Mouse (Mus musculus) MEL-GATA-1-ER (cell line): Measurements from ENCODE around the gene Iqsec1.

Source experiments
- DNase-seq: peaks from one replicate; pipeline ENCODE4 v3.0.0-alpha.2; 2012; ENCODE audit warnings: low read depth; ENCODE audit errors: extremely low read depth

Gene Iqsec1

DNA sequence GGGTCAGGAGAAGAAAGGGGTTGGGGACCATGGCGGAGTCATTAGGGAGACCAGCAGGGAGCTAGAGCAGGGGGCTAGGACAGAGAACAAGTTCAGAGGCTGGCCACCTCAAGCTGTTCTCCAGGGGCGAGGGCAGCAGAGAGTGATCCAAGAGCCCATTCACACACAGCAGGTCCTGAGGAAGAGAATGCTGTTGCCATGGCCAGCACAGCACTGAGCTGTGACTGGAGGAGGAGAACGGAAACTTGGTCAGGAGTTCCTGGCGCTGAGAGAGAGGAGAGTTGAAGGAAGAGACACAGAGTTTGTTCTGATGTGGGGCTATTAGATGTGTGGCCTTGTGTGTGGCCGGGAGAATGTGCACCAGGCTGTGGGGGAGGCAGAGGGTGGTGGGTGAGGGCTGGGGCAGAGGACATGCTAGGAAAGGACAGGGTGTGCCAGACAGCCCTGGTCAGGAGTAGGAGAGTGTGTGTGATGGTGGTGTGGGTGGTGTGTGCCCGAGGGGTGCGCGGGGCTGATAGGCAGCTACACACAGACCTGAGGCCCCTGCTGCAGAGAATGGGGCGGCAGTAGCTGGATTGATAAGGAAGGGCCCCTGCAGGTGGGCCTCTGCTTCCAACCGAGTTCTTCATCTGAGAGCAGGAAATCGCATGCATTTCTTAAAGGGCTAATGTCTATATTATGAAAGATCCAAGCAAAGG is 365.6 kb downstream of the Iqsec1 start:
- peak; percentile 77 for DNase-seq

GRCm38 (mm10) chr6:90621584-90621890 is 366.9 kb downstream of the Iqsec1 start:
- DNase-seq: no peak

DNA sequence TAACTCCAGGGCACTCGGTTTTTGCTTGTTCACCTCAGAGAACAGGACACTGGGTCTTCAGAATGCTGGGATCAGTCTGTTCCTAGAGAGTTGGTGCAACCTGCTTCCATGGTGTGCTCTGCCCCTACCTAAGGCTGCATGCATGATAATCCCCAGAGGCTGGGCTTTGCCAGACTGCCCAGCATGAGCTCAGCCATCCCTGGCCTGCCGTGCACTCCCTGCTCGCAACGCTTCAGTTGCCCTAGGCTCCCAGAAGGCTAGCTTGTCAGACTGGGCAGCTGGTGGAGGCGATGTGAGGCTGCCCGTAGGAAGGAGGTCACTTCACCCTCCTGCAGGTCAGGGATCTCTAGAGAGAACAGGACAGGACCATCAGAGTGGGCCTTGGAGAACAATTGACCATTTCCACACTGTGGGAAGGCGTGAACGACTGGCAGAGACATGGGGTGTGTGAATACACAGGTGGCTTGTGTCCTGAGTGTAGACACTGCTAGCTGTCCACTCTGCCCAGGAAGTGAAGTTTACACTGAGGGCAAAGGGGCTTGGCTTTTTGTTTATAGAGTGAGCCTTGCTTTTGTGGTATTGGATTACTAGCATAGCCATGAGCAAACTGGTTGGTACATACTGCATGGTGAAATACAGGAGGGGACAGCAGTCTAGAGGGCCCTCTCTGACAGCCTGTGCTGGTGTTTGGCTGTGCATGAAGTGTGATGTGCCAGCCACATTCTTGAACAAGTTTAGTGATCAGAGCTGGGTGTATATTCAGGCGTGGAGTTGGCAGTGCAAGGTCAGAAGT is 367.5 kb downstream of the Iqsec1 start:
- DNase-seq: no peak

DNA sequence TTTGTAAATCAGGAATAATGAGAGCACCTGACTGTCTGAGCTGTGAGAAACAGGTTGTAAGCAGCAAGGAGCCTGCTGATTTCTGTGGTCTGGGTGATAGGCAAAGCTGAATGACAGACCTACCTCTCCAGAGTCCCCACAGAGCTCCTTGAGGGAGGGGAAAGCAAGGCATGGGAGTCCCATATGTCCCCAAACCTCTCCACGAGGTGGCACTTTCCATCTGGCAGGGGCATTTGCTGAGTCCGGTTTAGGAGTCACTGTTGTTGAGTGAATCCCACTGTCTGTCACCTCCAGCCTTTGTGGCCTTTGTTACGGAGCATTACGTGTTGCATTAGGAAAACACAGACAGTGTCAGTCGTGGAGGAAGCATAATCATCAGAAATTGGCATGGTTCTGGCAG is 368.5 kb downstream of the Iqsec1 start:
- no peak for DNase-seq

- peak; percentile 74 for DNase-seq
Observed at GRCm38 (mm10) chr6:90618821-90619636, 369.5 kb downstream of the Iqsec1 start.

- DNase-seq: peak; percentile 85
Observed at GRCm38 (mm10) chr6:90618274-90618673, 370.2 kb downstream of the Iqsec1 start.

DNA sequence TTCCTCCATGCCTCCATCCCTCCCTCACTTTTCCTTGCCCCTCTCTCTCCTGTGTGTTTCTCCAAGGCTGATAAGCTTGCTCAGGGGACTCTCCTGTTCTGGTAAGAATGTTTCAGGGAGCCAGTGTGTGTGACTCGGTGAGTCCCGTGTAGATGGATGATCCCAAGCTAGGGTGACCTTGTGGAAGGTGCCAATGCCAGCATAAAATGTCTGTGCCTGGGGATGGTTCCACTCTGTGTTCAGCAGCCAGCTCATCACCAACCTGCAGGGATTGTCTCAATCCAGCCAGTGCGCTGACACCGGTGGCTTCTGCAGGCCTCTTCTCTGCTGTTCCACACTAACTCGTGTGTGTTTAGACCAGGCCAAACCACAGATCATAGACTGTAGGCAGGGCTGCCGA is 372.0 kb downstream of the Iqsec1 start:
- no peak for DNase-seq

- DNase-seq: no peak
Observed at GRCm38 (mm10) chr6:90615991-90616390, 372.5 kb downstream of the Iqsec1 start.

DNA sequence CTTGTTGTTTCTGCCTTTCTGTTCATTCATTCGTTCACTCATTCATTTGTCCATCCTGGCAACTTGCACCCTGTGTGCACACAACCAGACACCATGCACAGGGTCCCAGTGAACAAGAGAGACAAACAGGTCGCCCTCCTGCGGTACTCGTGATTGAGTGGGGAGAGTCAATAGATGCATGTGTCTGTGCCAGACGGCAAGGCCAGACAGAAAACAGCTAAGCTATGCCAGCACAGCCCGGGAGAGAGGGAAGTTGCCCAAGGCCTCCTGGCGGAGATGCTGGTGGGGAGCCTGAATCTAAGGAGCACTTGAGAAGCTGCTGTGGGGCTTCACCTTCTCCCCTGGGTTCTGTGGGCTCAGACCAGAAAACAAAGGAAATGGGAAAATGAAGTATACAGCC is 373.1 kb downstream of the Iqsec1 start:
- no peak for DNase-seq

DNA sequence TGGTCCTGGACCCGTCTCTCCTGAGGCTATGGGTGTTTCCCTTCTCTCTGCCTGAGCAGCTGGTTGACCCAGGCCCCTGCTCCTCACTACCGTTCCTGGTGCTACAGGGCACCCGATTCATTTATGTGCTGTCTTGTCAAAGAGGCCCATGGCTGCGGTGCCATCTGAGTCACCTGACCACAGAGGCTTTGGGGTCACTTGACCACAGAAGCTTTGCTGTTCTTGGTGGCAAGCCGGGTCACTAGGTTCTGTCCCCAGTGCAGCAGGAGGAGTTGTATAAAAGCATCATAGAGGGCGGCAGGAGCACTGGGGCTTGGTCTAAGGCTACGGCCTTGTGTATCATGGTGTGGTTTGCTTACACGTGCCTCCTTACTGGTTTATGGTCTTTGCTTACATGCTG is 375.2 kb downstream of the Iqsec1 start:
- DNase-seq: no peak

DNA sequence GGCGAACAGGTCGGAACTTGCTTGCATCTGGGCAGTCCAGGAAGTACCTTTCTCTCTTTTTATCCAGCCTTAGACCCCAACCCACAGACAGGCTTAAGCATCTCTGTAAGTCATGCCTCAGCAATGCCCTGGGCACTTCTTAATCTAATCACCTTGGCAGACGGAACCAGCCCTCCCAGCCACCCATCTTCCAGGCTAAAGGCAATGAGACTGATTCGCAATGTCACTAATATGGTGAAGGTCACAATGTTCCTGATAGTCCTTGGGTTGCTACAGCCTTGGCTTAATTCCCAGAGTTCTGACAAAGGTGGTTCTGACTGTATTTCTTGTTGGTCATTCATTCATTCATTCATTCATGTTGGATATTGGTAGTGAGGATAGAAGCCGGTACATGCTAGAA is 378.2 kb downstream of the Iqsec1 start:
- DNase-seq: no peak

GRCm38 (mm10) chr6:90608186-90608585 is 380.3 kb downstream of the Iqsec1 start:
- no peak for DNase-seq

DNA sequence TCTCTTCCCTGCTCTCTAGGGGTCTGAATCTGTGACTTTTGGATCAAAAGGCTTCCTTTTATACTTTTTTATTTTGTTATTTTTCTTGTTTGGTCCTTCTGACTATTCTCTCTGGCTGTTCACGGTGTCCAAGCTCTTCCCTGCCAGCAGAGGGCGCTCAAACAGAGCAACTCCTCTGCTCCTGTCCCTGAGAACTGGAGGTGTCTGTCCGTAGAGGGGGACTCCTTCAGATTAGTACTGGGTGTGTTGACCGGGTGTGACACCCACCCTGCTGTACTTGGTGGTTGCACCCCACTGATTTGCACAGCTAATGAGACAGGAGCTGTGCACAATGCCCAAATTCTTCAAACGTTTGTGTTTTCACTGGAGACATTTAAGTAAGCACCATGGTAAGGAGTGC is 381.3 kb downstream of the Iqsec1 start:
- DNase-seq: peak; percentile 53

GRCm38 (mm10) chr6:90606538-90606937 is 381.9 kb downstream of the Iqsec1 start:
- DNase-seq: peak; percentile 57
